Mouse (Mus musculus): ENCODE results near the gene Hdac9.

DNA sequence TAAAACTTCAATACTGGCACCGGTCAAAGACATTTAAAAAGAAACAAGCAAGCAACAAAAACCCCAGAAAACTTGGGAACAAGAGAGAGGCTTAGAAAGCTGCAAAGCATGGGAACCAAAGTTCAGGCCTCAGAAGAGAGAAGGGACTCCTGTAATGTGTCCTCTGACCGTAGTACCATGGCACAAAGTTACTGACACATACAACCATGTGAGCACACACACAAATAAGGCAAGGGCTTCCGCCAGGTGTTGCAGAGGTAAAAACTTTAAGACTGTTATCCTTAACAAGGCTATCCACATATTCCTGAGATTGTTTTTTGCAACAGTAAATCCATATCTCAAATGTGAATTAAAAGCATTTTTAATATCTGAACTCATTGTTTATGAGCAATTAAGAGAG lies 632.5 kb downstream of the Hdac9 start:
- TF ChIP-seq CTCF (IDR thresholded peaks at IDR 0.05; ENCODE audit: low read depth, low read length) (no peak), POLR2A (IDR thresholded peaks at IDR 0.05; ENCODE audit: extremely low read depth, insufficient read depth, low read length) (no peak)

Data from liver, adult 2 months (tissue).